Mouse (Mus musculus): ENCODE data around the gene Lcn11.
A peak's percentile ranks its signal among the peaks of the same experiment; 100 is the strongest.
"Not testable (repeated sequence)": the region's sequence is repeated elsewhere in the genome, so short reads cannot be mapped to it uniquely, and the experiment has no call there.

The Lcn11 gene

GRCm38 (mm10) chr2:25776717-25777116 is at the start of gene Lcn11:
Gene Lcn11, plus strand, starts transcription at chr2:25777017.
- no peak for DNase-seq (ENCODE audit: low spot score in 2 of 2)

DNA sequence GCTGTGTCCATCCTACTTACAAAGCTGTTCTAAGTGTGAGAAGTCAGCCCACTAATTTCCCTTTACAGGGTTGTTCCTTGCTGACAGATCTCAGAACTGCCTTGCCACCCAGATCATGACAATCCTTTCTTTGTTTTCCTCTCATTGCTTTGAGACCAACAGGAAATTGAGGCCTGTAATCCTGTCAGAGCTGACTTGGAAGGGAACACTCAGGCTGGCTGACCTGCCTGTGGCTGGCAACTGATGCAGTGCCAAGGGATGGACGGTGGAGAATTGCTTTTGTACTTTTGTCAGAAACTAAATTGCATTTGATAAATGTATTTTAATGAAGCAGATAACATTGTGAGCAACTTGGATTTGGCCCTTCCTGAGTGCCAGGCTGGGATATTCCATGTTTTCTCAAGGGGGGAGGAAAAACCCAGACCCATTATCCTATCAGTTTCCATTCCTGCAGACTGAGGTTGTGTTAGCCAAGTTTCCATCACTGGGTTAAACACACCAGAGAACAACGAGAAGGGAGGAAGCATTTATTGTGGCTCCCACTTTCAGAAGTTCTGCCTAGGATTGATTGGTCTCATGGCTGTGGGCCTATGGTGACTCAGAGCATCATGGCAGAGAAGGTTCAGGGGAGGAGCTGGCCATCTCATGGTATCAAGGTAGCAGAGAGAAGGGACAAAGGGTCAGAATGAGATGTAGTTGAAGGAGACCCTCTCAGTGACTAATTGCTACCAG is 43.5 kb upstream of the Lcn11 start:
- DNase-seq (ENCODE audit: low spot score in 2 of 2), result no peak

DNA sequence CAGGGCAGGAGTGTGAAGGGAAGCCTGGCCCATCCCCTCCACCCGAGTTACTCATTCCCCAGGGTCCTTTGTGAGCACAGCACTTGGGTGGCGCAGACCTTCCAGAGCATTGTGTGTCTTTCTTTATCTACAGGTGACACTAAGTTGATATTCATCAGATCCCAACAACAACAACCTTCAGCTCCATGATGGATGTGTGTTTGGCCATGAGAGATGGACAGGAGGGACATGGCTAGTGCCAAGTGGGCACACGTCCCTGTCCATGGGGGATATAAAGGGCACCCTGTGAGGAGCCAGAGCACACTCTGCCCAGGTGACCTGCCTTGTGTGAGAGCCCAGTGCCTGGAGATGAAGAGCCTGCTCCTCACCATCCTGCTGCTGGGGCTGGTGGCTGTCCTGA is 40.1 kb upstream of the Lcn11 start, which contains the start of gene Obp2b:
TSS of gene Obp2b (plus strand) at position 301 of the 400 bp plus-strand sequence.
- DNase-seq (ENCODE audit: low spot score in 2 of 2), result not testable (repeated sequence)

GRCm38 (mm10) chr2:25741671-25742070 is 35.1 kb upstream of the Lcn11 start:
- no peak for DNase-seq (ENCODE audit: low spot score in 2 of 2)

DNA sequence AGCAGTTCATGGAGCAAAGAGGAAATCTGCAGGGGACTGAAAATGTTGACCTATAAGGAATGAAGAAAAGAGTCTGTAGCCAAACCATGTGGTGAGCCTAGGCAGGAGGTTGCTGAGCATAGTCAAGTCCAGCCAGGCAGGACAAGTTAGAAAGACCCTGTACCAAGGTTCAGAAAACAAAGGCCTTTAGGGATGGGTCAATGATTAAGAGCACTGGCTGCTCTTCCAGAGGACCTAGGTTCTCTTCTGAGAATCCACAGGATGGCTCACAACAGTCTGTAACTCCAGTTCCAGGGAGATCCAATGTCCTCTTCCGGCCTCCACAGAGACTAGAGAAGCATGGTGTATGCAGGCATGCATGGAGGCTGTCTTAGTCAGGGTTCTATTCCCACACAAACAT is 22.6 kb upstream of the Lcn11 start:
- DNase-seq (ENCODE audit: low spot score in 2 of 2), result peak in 1 of 2 experiments; percentile 20

- DNase-seq (ENCODE audit: low spot score in 2 of 2), result no peak
Measured at GRCm38 (mm10) chr2:25758064-25758625, 18.7 kb upstream of the Lcn11 start.

DNA sequence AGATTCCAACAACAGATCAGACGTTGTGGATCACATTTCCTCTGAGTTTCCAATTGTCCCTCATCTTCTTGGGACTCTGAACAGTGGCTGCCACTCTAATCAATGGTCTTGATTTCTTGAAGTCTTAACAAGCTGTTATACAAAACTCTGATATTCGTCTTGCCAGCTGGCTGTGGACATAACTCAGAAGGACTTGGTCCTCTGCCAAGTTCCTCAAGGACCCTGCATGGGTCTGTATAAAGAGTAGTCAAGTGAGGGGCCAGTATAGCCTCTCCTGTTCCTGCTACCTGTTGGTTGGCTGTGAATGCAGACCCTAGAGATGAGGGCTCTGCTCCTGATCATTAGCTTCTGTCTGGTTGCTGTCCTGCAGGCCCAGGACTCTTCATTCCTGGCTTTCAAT is 11.5 kb upstream of the Lcn11 start, which contains the start of gene Lcn3:
TSS of gene Lcn3 (plus strand) at position 301 of the 400 bp plus-strand sequence.
- DNase-seq (ENCODE audit: low spot score in 2 of 2), result no peak

DNA sequence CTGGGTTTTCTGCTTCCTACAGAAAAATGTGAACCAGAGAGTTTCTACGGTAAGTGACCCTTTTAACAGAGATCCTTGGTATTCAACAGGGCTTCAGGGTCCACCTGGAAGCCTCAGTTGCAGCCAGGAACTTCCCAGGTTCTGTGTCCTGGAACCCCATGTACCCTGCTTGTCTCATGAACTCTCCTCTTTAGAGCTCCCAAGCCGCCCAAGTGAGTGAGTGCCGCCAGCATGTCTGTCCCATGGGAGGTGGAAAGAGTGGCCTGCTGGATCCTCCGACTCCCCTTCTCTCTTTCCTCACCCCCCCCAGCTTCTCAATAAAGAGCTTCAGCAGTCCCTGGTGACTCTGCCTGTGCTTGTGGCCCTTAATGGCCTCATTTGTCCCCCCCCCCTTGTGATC is 9.1 kb upstream of the Lcn11 start:
- DNase-seq (ENCODE audit: low spot score in 2 of 2), result no peak

DNA sequence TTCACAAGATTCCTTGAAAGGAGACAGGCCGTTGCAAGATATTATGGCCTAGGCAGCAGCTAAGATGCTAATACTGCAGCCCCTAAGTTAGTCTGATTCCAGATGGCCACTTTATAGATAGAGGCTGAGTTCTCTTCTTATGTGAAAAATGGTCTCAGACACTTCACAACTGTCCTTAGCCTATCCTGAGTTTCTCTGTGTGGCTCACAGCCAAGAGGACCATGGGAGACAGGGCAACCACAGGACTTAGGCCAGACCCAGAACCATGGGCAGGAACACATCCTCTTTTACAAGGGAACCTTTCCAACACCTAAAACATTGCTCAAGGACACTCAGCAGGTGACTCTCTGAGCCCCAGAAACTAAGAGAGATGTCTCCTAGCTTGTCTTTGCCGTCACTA is 3.3 kb upstream of the Lcn11 start:
- no peak for DNase-seq (ENCODE audit: low spot score in 2 of 2)

DNA sequence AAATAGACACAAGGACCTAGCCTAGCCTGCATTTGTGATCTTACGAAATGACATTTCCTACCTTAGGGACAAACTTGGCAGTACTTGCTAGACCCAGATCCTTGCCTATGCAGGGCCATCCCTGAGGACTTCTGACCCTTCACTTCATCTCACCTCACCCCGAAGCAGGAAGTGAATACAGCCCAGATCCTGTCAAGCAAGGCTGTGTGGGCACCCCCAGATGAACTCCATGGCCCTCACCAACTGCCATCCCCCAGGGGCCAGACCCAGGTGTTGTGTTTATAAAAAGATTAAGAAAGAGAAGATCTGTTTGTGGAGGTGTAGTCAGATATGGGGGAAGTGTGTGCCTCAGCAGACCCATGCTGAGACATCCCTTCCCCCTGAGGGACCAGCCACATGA is 2.2 kb upstream of the Lcn11 start:
- no peak for DNase-seq (ENCODE audit: low spot score in 2 of 2)

- no peak for DNase-seq (ENCODE audit: low spot score in 2 of 2)
Measured at GRCm38 (mm10) chr2:25775991-25776390, 826 bp upstream of the Lcn11 start.

GRCm38 (mm10) chr2:25779076-25779475 is 2.3 kb downstream of the Lcn11 start:
- no peak for DNase-seq (ENCODE audit: low spot score in 2 of 2)

DNA sequence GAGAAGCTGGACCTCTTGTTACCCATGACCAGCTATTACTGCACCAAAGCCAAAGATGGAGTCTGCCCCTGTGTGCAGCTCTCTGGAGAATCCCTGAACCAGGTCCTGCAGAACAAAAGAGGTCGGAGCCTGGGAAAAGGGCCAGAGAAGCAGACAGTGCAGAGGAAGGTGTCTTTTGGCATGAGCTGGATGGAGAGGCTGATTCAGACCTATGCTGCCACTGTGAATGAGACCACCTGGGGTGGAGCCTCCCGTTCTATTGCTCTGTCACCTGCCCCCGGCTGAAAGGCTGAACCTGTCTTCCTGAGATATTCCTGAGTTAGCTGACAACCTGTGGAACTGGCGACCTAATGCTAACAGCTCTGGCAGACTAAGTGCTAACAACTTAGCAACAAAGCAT is 4.1 kb downstream of the Lcn11 start:
- DNase-seq (ENCODE audit: low spot score in 2 of 2), result no peak

- no peak for DNase-seq (ENCODE audit: low spot score in 2 of 2)
Measured at GRCm38 (mm10) chr2:25781957-25782356, 5.1 kb downstream of the Lcn11 start, which contains the start of gene Gm13539. Gene Gm13539, plus strand, starts transcription at chr2:25782257.

DNA sequence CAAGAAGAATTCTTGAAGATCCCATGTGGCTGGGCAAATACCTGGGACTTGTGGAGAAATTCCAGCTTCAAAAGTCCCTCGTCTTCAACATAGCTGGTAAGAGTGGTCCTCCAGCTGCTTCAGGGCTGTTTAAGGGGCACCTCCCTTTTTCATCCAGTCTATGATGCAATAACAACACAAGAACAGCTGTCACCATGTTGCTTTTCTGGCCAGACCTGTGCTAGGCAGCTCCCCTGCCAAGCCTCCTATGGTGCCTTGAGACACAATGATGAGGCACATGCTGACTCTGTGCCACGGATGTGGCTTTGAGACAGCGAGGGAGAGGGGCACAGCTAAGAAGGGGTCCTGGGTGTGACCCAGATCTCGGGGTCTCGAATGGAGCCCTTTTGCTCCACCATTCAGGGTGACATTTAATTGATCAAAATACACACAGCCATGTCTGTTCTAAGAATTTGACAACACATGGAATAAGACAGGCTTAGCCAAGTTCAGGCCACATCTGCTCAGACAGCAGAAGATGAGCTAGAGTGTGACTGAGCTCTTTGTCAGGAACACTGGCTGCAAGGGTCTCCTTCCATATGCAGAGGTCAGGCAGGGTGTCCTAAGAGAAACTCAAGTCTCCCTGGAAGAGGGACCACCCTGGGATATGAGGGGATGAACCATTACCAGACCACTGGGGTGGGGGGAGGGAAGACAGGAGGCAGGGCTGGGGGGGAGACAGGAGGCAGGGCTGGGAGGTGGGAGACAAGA is 8.9 kb downstream of the Lcn11 start:
- DNase-seq (ENCODE audit: low spot score in 2 of 2), result no peak

GRCm38 (mm10) chr2:25789092-25789491 is 12.3 kb downstream of the Lcn11 start:
- DNase-seq (ENCODE audit: low spot score in 2 of 2), result no peak

- DNase-seq (ENCODE audit: low spot score in 2 of 2), result no peak
Measured at GRCm38 (mm10) chr2:25797635-25798034, 20.8 kb downstream of the Lcn11 start.

DNA sequence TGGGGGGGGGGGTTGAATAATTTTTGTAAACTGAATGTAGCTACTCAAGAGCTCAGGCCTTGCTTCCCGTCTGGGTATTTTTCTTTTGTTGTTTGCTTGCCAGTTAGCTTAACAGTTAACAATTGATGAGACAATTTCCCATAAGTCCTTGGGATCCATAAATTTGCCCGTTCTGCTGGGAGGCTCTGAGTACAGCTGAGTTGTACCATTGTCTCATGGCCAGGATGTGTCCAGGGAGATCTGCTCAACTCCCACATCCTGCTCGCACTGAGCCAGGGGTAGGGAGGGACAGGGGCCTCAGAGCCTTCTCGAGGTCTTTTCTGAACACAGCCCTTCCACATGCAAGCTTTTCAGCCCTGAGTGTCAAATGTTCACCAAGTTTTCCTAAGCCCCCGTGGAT is 21.2 kb downstream of the Lcn11 start:
- no peak for DNase-seq (ENCODE audit: low spot score in 2 of 2)

DNA sequence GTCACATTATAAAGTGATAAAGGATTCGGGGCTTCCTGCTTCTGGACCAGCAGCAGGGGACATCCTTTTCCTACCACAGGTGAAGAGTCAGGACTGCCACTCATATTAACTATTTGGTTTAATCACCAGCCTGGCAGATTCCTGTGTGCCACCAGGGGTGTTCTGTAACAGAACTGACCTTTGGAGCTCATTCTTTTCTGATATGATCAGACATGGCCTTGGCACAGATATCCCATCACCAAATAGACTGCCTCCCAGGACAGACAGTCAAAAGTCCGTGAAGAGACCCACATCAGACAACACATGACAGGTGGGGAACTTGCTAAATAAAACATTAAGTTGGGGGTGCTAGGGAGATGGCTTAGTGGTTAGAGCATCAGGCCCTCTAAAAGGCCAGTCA is 34.9 kb downstream of the Lcn11 start:
- DNase-seq (ENCODE audit: low spot score in 2 of 2), result no peak

DNA sequence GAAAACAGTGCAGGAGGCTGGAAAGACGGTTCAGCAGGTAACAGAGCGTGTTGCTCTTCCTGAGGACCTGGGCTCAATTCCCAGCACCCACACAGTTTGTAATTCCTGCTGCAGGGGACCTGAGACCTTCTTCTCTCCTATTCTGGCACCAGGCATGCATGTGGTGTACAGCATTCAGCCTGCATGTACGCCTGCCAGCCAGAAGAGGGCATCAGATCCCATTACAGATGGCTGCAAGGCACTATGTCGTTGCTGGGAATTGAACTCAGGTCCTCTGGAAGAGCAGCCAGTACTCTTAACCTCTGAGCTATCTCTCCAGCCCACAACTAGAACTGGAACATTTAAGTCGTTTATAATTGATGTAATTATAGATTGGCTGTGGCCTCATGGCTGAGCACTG is 36.5 kb downstream of the Lcn11 start:
- peak in 1 of 2 experiments; percentile 6 for DNase-seq (ENCODE audit: low spot score in 2 of 2)

DNA sequence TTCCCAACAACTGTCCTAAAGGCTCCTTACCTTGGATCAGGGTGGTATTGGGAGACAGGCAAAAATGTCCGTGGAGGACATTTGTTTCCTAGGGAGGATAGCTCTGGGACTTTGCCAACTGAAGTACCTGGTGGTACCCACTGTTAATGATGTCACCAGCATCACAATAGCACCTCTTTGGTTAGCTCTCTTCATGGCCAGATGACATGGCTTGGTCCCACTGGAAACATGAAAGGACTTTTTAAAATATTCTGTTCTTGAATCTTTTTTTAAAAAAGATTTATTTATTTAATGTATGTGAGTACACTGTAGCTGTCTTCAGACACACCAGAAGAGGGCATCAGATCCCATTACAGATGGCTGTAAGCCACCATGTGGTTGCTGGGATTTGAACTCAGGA is 38.9 kb downstream of the Lcn11 start, which contains the start of gene Glt6d1:
TSS of gene Glt6d1 (minus strand) at position 101 of the 400 bp plus-strand sequence.
- not testable (repeated sequence) for DNase-seq (ENCODE audit: low spot score in 2 of 2)

DNA sequence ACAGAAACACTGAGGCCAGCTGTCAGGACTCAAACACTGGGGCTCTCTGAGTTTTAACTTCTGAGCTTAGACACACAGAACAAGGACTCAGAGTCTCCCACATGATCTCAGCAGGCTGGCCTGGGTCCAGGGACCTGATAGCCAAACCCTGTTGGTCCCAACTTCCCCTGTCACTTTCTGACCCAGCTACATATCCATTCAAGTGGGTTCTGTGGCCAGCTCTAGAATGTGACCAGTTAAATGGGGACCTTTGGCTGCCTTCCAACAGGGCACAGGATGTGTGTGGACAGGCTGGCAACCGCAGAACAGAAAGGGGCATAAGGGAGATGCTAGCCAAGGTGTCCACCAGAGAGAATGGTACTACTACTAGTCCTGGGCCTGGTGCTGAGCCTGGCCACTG is 46.0 kb downstream of the Lcn11 start, which contains the start of gene Lcn9:
TSS of gene Lcn9 (plus strand) at position 348 of the 400 bp plus-strand sequence.
- DNase-seq (ENCODE audit: low spot score in 2 of 2), result peak in 1 of 2 experiments; percentile 49
